Mouse (Mus musculus) MEL (cell line): ENCODE results near the gene Rnf115. TPM values are rescaled to one million over a fixed set of nuclear protein-coding genes. Genes with fewer than 3 reads are reported as not detected.

ENCODE experiments used
- DNase-seq: peaks from one replicate; pipeline ENCODE4 v3.0.0; 2011; ENCODE audit warnings: low read depth, low spot score
- H3K27ac ChIP-seq: 2 replicates; pipeline ENCODE4 v1.5.1; 2012; ENCODE audit warnings: low read depth, mild to moderate bottlenecking, control low read depth, low read length, moderate library complexity; ENCODE audit not compliant: control insufficient read depth
- H3K27me3 ChIP-seq, 2 experiments: fragments of 150-350 bp in 1 of 2; sonication (generic) in 1 of 2; 2 replicates each; pipeline ENCODE4 v1.6.1; 2012; ENCODE audit warnings: low read length in 2 of 2, mild to moderate bottlenecking in 2 of 2, improper control_type of control experiment in 1 of 2, moderate library complexity in 1 of 2; ENCODE audit not compliant: insufficient read depth in 2 of 2, control insufficient read depth in 1 of 2
- H3K36me3 ChIP-seq, 2 experiments: 2 replicates each; pipeline ENCODE4 v1.6.1; 2012 to 2014; ENCODE audit warnings: low read length in 2 of 2, improper control_type of control experiment in 1 of 2, inconsistent platforms in 1 of 2, mild to moderate bottlenecking in 1 of 2; ENCODE audit not compliant: insufficient read depth in 2 of 2, control insufficient read depth in 1 of 2
- H3K4me1 ChIP-seq, 2 experiments: fragments of 150-350 bp in 1 of 2; sonication (generic) in 1 of 2; 2 replicates each; pipeline ENCODE4 v1.6.1; 2012; ENCODE audit warnings: low read length in 2 of 2, improper control_type of control experiment in 1 of 2, mild to moderate bottlenecking in 1 of 2; ENCODE audit not compliant: insufficient read depth in 2 of 2, control insufficient read depth in 1 of 2
- H3K4me3 ChIP-seq, 2 experiments: fragments of 150-350 bp in 1 of 2; sonication (generic) in 1 of 2; 2 replicates each; pipeline ENCODE4 v1.5.1; 2012; ENCODE audit warnings: low read depth in 2 of 2, low read length in 2 of 2, mild to moderate bottlenecking in 2 of 2, moderate library complexity in 2 of 2, control low read depth in 1 of 2, improper control_type of control experiment in 1 of 2; ENCODE audit not compliant: control insufficient read depth in 1 of 2, insufficient read depth in 1 of 2
- H3K79me2 ChIP-seq: 2 replicates; pipeline ENCODE4 v1.6.1; 2012; ENCODE audit warnings: mild to moderate bottlenecking, low read length, moderate library complexity; ENCODE audit not compliant: control insufficient read depth, poor library complexity, insufficient read depth
- H3K9ac ChIP-seq: 2 replicates; pipeline ENCODE4 v1.6.1; 2012; ENCODE audit warnings: low read depth, mild to moderate bottlenecking, control low read depth, low read length, moderate library complexity; ENCODE audit not compliant: control insufficient read depth, poor library complexity, severe bottlenecking
- H3K9me3 ChIP-seq: fragments of 150-350 bp; sonication (generic); replicated peaks from 2 replicates; pipeline ENCODE4 v1.6.1; 2012; ENCODE audit warnings: mild to moderate bottlenecking, low read length, improper control_type of control experiment, moderate library complexity; ENCODE audit not compliant: insufficient read depth
- BHLHE40 ChIP-seq: IDR thresholded peaks from 2 replicates; pipeline ENCODE4 v1.6.1; 2012; ENCODE audit warnings: low read depth, mild to moderate bottlenecking, inconsistent platforms, low read length, improper control_type of control experiment, borderline replicate concordance
- CHD1 ChIP-seq: IDR thresholded peaks from 2 replicates; pipeline ENCODE4 v1.6.1; 2012; ENCODE audit warnings: low read depth, mild to moderate bottlenecking, inconsistent platforms, low read length, improper control_type of control experiment
- CHD2 ChIP-seq: IDR thresholded peaks from 2 replicates; pipeline ENCODE4 v1.6.1; 2011; ENCODE audit warnings: low read length, improper control_type of control experiment
- CTCF ChIP-seq, 3 experiments: IDR thresholded peaks in 2 of 3; conservative IDR thresholded peaks in 1 of 3; 2 replicates each; pipeline ENCODE4 v1.5.1; 2011 to 2012; ENCODE audit warnings: low read length in 3 of 3, low read depth in 2 of 3, mild to moderate bottlenecking in 2 of 3, improper control_type of control experiment in 1 of 3, inconsistent platforms in 1 of 3, mixed read lengths in 1 of 3, moderate library complexity in 1 of 3; ENCODE audit not compliant: control insufficient read depth in 1 of 3, insufficient read depth in 1 of 3, poor library complexity in 1 of 3, severe bottlenecking in 1 of 3
- E2F4 ChIP-seq: IDR thresholded peaks from 2 replicates; pipeline ENCODE4 v1.6.1; 2011; ENCODE audit warnings: low read depth, low read length, improper control_type of control experiment, borderline replicate concordance
- ELF1 ChIP-seq: IDR thresholded peaks from 2 replicates; pipeline ENCODE4 v1.6.1; 2014; ENCODE audit warnings: low read depth, mild to moderate bottlenecking, inconsistent platforms, low read length, improper control_type of control experiment, moderate library complexity
- EP300 ChIP-seq, 2 experiments: IDR thresholded peaks; 2 replicates each; pipeline ENCODE4 v1.6.1; 2011; ENCODE audit warnings: improper control_type of control experiment in 2 of 2, low read length in 2 of 2, low read depth in 1 of 2, mild to moderate bottlenecking in 1 of 2
- ETS1 ChIP-seq: IDR thresholded peaks from 2 replicates; pipeline ENCODE4 v1.6.1; 2012; ENCODE audit warnings: low read depth, mild to moderate bottlenecking, inconsistent platforms, low read length, improper control_type of control experiment, moderate library complexity
- GABPA ChIP-seq: IDR thresholded peaks from 2 replicates; pipeline ENCODE4 v1.6.1; 2012; ENCODE audit warnings: low read depth, mild to moderate bottlenecking, inconsistent platforms, low read length, improper control_type of control experiment, moderate library complexity
- GATA1 ChIP-seq: IDR thresholded peaks from 2 replicates; pipeline ENCODE4 v1.6.1; 2011; ENCODE audit warnings: low read depth, low read length, improper control_type of control experiment
- HCFC1 ChIP-seq: IDR thresholded peaks from 2 replicates; pipeline ENCODE4 v1.6.1; 2012; ENCODE audit warnings: low read depth, mild to moderate bottlenecking, inconsistent platforms, low read length, improper control_type of control experiment, moderate library complexity
- JUND ChIP-seq: IDR thresholded peaks from 2 replicates; pipeline ENCODE4 v1.6.1; 2011; ENCODE audit warnings: low read depth, mild to moderate bottlenecking, improper control_type of control experiment, low read length
- KAT2A ChIP-seq: conservative IDR thresholded peaks from 2 replicates; pipeline ENCODE4 v1.6.1; 2012; ENCODE audit warnings: low read depth, low read length, improper control_type of control experiment, inconsistent platforms
- MAFK ChIP-seq: IDR thresholded peaks from 2 replicates; pipeline ENCODE4 v1.6.1; 2011; ENCODE audit warnings: low read depth, mild to moderate bottlenecking, low read length, improper control_type of control experiment, borderline replicate concordance
- MAX ChIP-seq: IDR thresholded peaks from 2 replicates; pipeline ENCODE4 v1.6.1; 2011; ENCODE audit warnings: low read length, improper control_type of control experiment
- MAZ ChIP-seq: IDR thresholded peaks from 2 replicates; pipeline ENCODE4 v1.6.1; 2012; ENCODE audit warnings: low read depth, mild to moderate bottlenecking, inconsistent platforms, low read length, improper control_type of control experiment
- MXI1 ChIP-seq: IDR thresholded peaks from 2 replicates; pipeline ENCODE4 v1.6.1; 2011; ENCODE audit warnings: mild to moderate bottlenecking, low read depth, low read length, improper control_type of control experiment
- MYB ChIP-seq: IDR thresholded peaks from 2 replicates; pipeline ENCODE4 v1.6.1; 2011; ENCODE audit warnings: mild to moderate bottlenecking, low read depth, low read length, improper control_type of control experiment
- MYC ChIP-seq: IDR thresholded peaks from 2 replicates; pipeline ENCODE4 v1.6.1; 2011; ENCODE audit warnings: low read depth, mild to moderate bottlenecking, low read length, improper control_type of control experiment, moderate library complexity
- NELFE ChIP-seq: IDR thresholded peaks from 2 replicates; pipeline ENCODE4 v1.6.1; 2011; ENCODE audit warnings: low read depth, low read length, improper control_type of control experiment
- NRF1 ChIP-seq: IDR thresholded peaks from 2 replicates; pipeline ENCODE4 v1.6.1; 2014; ENCODE audit warnings: low read depth, mild to moderate bottlenecking, inconsistent platforms, low read length, improper control_type of control experiment, moderate library complexity; ENCODE audit not compliant: poor library complexity, insufficient read depth, severe bottlenecking
- POLR2A ChIP-seq, 2 experiments: IDR thresholded peaks; 2 replicates each; pipeline ENCODE4 v1.6.1; 2011 to 2012; ENCODE audit warnings: low read length in 2 of 2, mild to moderate bottlenecking in 2 of 2, control low read depth in 1 of 2, improper control_type of control experiment in 1 of 2, low read depth in 1 of 2, moderate library complexity in 1 of 2; ENCODE audit not compliant: control insufficient read depth in 1 of 2, insufficient read depth in 1 of 2, poor library complexity in 1 of 2
- POLR2AphosphoS5 ChIP-seq: IDR thresholded peaks from 2 replicates; pipeline ENCODE4 v1.6.1; 2012; ENCODE audit warnings: low read depth, borderline replicate concordance, mild to moderate bottlenecking, inconsistent platforms, low read length, moderate library complexity, mixed read lengths
- RAD21 ChIP-seq: IDR thresholded peaks from 2 replicates; pipeline ENCODE4 v1.6.1; 2011; ENCODE audit warnings: mild to moderate bottlenecking, low read depth, low read length, improper control_type of control experiment
- RCOR1 ChIP-seq: IDR thresholded peaks from 2 replicates; pipeline ENCODE4 v1.6.1; 2012; ENCODE audit warnings: low read depth, mild to moderate bottlenecking, inconsistent platforms, low read length, improper control_type of control experiment
- SIN3A ChIP-seq: IDR thresholded peaks from 2 replicates; pipeline ENCODE4 v1.6.1; 2012; ENCODE audit warnings: low read length, improper control_type of control experiment, inconsistent platforms
- SMC3 ChIP-seq: IDR thresholded peaks from 2 replicates; pipeline ENCODE4 v1.6.1; 2011; ENCODE audit warnings: low read depth, low read length, improper control_type of control experiment
- TAL1 ChIP-seq: IDR thresholded peaks from 2 replicates; pipeline ENCODE4 v1.6.1; 2012; ENCODE audit warnings: mild to moderate bottlenecking, inconsistent platforms, low read length, moderate library complexity, mixed read lengths
- TBP ChIP-seq: IDR thresholded peaks from 2 replicates; pipeline ENCODE4 v1.8.0; 2011; ENCODE audit warnings: low read depth, low read length, improper control_type of control experiment
- TCF12 ChIP-seq: IDR thresholded peaks from 2 replicates; pipeline ENCODE4 v1.6.1; 2014; ENCODE audit warnings: low read depth, mild to moderate bottlenecking, inconsistent platforms, low read length, improper control_type of control experiment, moderate library complexity
- USF1 ChIP-seq: IDR thresholded peaks from 2 replicates; pipeline ENCODE4 v1.6.1; 2014; ENCODE audit warnings: low read depth, mild to moderate bottlenecking, inconsistent platforms, low read length, improper control_type of control experiment, moderate library complexity
- USF2 ChIP-seq, 2 experiments: IDR thresholded peaks; 2 replicates each; pipeline ENCODE4 v1.6.1; 2011 to 2012; ENCODE audit warnings: improper control_type of control experiment in 2 of 2, low read length in 2 of 2, borderline replicate concordance in 1 of 2, inconsistent platforms in 1 of 2, low read depth in 1 of 2, mild to moderate bottlenecking in 1 of 2; ENCODE audit not compliant: insufficient read depth in 1 of 2
- ZC3H11A ChIP-seq: IDR thresholded peaks from 2 replicates; pipeline ENCODE4 v1.6.1; 2012; ENCODE audit warnings: low read depth, mild to moderate bottlenecking, inconsistent platforms, low read length, improper control_type of control experiment
- ZKSCAN1 ChIP-seq: IDR thresholded peaks from 2 replicates; pipeline ENCODE4 v1.6.1; 2012; ENCODE audit warnings: low read depth, mild to moderate bottlenecking, inconsistent platforms, low read length, improper control_type of control experiment, moderate library complexity
- ZMIZ1 ChIP-seq: IDR thresholded peaks from 2 replicates; pipeline ENCODE4 v1.6.1; 2012; ENCODE audit warnings: low read depth, mild to moderate bottlenecking, inconsistent platforms, low read length, improper control_type of control experiment, moderate library complexity
- ZNF384 ChIP-seq: IDR thresholded peaks from 2 replicates; pipeline ENCODE4 v1.6.1; 2012; ENCODE audit warnings: low read depth, mild to moderate bottlenecking, inconsistent platforms, low read length, improper control_type of control experiment
- polyA plus RNA-seq, 2 experiments: library from polyadenylated mRNA; stranded (reverse) in 1 of 2; unstranded in 1 of 2; fragments of >175 nt in 1 of 2; fragments of >200 nt in 1 of 2; gene quantifications; 2 replicates each; pipeline versions ENCODE4 v1.2.1 to v1.2.4; 2012; ENCODE audit warnings: low replicate concordance in 2 of 2, low read depth in 1 of 2; ENCODE audit not compliant: insufficient read length in 2 of 2, insufficient read depth in 1 of 2, missing spikeins in 1 of 2
- total RNA-seq: library from RNA; depleted of rRNA; stranded (reverse); fragments of 300-350 nt; gene quantifications from 2 replicates; pipeline ENCODE4 v1.2.3, GENCODE M21; 2012

Rnf115 gene
- total and polyA plus RNA-seq, 3 experiments = 43.2 to 71.8 (median 66.1) TPM

GRCm38 (mm10) chr3:96812395-96813091 lies 85.1 kb downstream of the Rnf115 start:
- Histone ChIP-seq H3K27me3 (peaks cover 0 to 3% of the 10 kb centered on the region in 2 experiments; a peak in 2 of 4 replicates), H3K4me1 (peaks cover 7 to 14% of the 10 kb centered on the region in 2 experiments; a peak in 3 of 4 replicates), H3K9ac (peak overlapping the region; percentile 68), H3K4me3 (peak overlapping the region; percentile 62 to 67), H3K9me3 (no peaks in the 10 kb centered on the region), H3K36me3 (peaks cover 0 to 16% of the 10 kb centered on the region in 2 experiments; a peak in 2 of 4 replicates), H3K27ac (peak overlapping the region; percentile 80), H3K79me2 (no peaks in the 10 kb centered on the region; the same call in 1 of the 2 replicates)
- peak; percentile 98 for DNase-seq
- TF ChIP-seq ELF1 (no peak), SMC3 (peak; percentile 62), MAX (peak; percentile 97), NELFE (peak; percentile 67), MYC (peak; percentile 70; the same call in 1 of the 2 replicates), ZC3H11A (peak; percentile 40; the same call in 1 of the 2 replicates), ETS1 (peak; percentile 93), MYB (0 out of 2 replicates have a peak, but pooled peaks have one; percentile 36), MAFK (no peak), ZNF384 (peak; percentile 63), TCF12 (peak; percentile 11; the same call in 1 of the 2 replicates), E2F4 (no peak), BHLHE40 (peak; percentile 97), USF2 (IDR thresholded peaks at IDR 0.05; ENCODE audit: borderline replicate concordance in 1 of 2, insufficient read depth in 1 of 2, low read depth in 1 of 2, low read length in 2 of 2) (peak; percentile 61 to 68; a peak in 2 of 4 replicates), CHD2 (no peak), POLR2A (IDR thresholded peaks at IDR 0.05; ENCODE audit: control insufficient read depth in 1 of 2, insufficient read depth in 1 of 2, low read depth in 1 of 2, low read length in 2 of 2, poor library complexity in 1 of 2) (peak in 1 of 2 experiments; percentile 72; a peak in 2 of 4 replicates), USF1 (peak; percentile 92), SIN3A (peak; percentile 83), HCFC1 (no peak; the same call in 1 of the 2 replicates), NRF1 (no peak), GABPA (no peak), CTCF (IDR thresholded peaks at IDR 0.05 in 2 of 3, conservative IDR thresholded peaks at IDR 0.05 in 1 of 3; ENCODE audit: control insufficient read depth in 1 of 3, insufficient read depth in 1 of 3, low read depth in 2 of 3, low read length in 3 of 3, poor library complexity in 1 of 3, severe bottlenecking in 1 of 3) (peak; percentile 97 to 100 (median 99)), MAZ (no peak), ZKSCAN1 (0 out of 2 replicates have a peak, but pooled peaks have one; percentile 7), GATA1 (peak; percentile 71), ZMIZ1 (0 out of 2 replicates have a peak, but pooled peaks have one; percentile 25), TAL1 (peak; percentile 62), CHD1 (no peak), RCOR1 (peak; percentile 5; the same call in 1 of the 2 replicates), EP300 (IDR thresholded peaks at IDR 0.05; ENCODE audit: low read depth in 1 of 2, low read length in 2 of 2) (peak; percentile 14 to 60; a peak in 2 of 4 replicates), RAD21 (peak; percentile 69), MXI1 (peak; percentile 74), JUND (no peak), KAT2A (no peak), POLR2AphosphoS5 (no peak), TBP (peak; percentile 57; the same call in 1 of the 2 replicates)
